Mouse (Mus musculus) heart, embryonic 11.5 days (tissue): Measurements from ENCODE around the gene Prpf38b. TPM values are rescaled to one million over a fixed set of nuclear protein-coding genes. Genes with fewer than 3 reads are reported as not detected.

Experiments
- ATAC-seq: fragments of 200-750 bp; cut with Nextera tagmentation; replicated peaks from 2 replicates; pipeline ENCODE4 v1.8.0; 2017; ENCODE audit warnings: moderate library complexity; ENCODE audit not compliant: insufficient number of reproducible peaks, low FRiP score, low TSS enrichment
- H3K27ac ChIP-seq: fragments of 300-500 bp; sonication (generic); 2 replicates; pipeline ENCODE4 v1.5.1; 2014; ENCODE audit warnings: mild to moderate bottlenecking, low read depth, low read length
- H3K27me3 ChIP-seq: fragments of 300-500 bp; sonication (generic); 2 replicates; pipeline ENCODE4 v1.6.1; 2014; ENCODE audit warnings: mild to moderate bottlenecking, low read length, mixed read lengths; ENCODE audit not compliant: control insufficient read depth, insufficient read depth
- H3K36me3 ChIP-seq: fragments of 300-500 bp; sonication (generic); 2 replicates; pipeline ENCODE4 v1.6.1; 2014; ENCODE audit warnings: mild to moderate bottlenecking, low read length, moderate library complexity, mixed read lengths; ENCODE audit not compliant: control insufficient read depth, insufficient read depth
- H3K4me1 ChIP-seq: fragments of 300-500 bp; sonication (generic); 2 replicates; pipeline ENCODE4 v1.6.1; 2014; ENCODE audit warnings: low read length; ENCODE audit not compliant: control insufficient read depth, insufficient read depth
- H3K4me2 ChIP-seq: fragments of 300-500 bp; sonication (generic); 2 replicates; pipeline ENCODE4 v1.6.1; 2014; ENCODE audit warnings: mild to moderate bottlenecking, moderate library complexity
- H3K4me3 ChIP-seq: fragments of 300-500 bp; sonication (generic); 2 replicates; pipeline ENCODE4 v1.5.1; 2014; ENCODE audit warnings: low read depth, low read length
- H3K9ac ChIP-seq: fragments of 300-500 bp; sonication (generic); 2 replicates; pipeline ENCODE4 v1.6.1; 2014; ENCODE audit warnings: mild to moderate bottlenecking, low read depth, low read length, moderate library complexity
- H3K9me3 ChIP-seq: fragments of 300-500 bp; sonication (generic); replicated peaks from 2 replicates; pipeline ENCODE4 v1.6.1; 2016; ENCODE audit warnings: low read length; ENCODE audit not compliant: control insufficient read depth
- WGBS: fragments of 180-500 bp; shearing (Covaris S2); extraction: QIAGEN DNeasy Blood & Tissue Kit; methylation state at CpG from one replicate; pipeline ENCODE4 v1.1.7; 2014; ENCODE audit not compliant: insufficient replicate concordance; 5-methylcytosine and 5-hydroxymethylcytosine counted together
- polyA plus RNA-seq: library from polyadenylated mRNA; unstranded; fragments of >200 nt; fragmentation: Nextera tagmentation; extraction: Ambion mirVana; gene quantifications from 2 replicates; pipeline ENCODE4 v1.2.1, GENCODE M21; 2014

The Prpf38b gene
- polyA plus RNA-seq, 1 experiment from 2014 or later = 56.4 TPM

GRCm38 (mm10) chr3:108911081-108911547, 413 bp downstream of the Prpf38b start:
- under 1% methylated on average over 40 of the region's 44 CpGs for WGBS
- Histone ChIP-seq H3K36me3 (peaks cover 3% of the 10 kb centered on the region; the same call in 1 of the 2 replicates), H3K4me3 (peak overlapping the region; percentile 93), H3K9me3 (no peaks in the 10 kb centered on the region), H3K4me2 (peak overlapping the region; percentile 73), H3K27ac (peak overlapping the region; percentile 99), H3K27me3 (no peaks in the 10 kb centered on the region), H3K4me1 (no peaks in the 10 kb centered on the region), H3K9ac (peak overlapping the region; percentile 98)
- ATAC-seq = peak; percentile 82

- Histone ChIP-seq H3K36me3 (peaks cover 5% of the 10 kb centered on the region), H3K27me3 (no peaks in the 10 kb centered on the region), H3K27ac (peak overlapping the region; percentile 99), H3K9me3 (no peaks in the 10 kb centered on the region), H3K4me2 (peak overlapping the region; percentile 73), H3K9ac (peak overlapping the region; percentile 98), H3K4me1 (no peaks in the 10 kb centered on the region), H3K4me3 (peak overlapping the region; percentile 93)
- under 1% methylated on average over 32 of the region's 32 CpGs for WGBS
- no peak for ATAC-seq
Measured at GRCm38 (mm10) chr3:108910303-108911080, 1.0 kb downstream of the Prpf38b start.

- H3K9me3 ChIP-seq = no peaks in the 10 kb centered on the region
- 91% methylated on average over 6 of the region's 6 CpGs for WGBS
- H3K27me3 ChIP-seq = no peaks in the 10 kb centered on the region
- no peak overlapping the region for H3K4me2 ChIP-seq
- no peak for ATAC-seq
- H3K27ac ChIP-seq = no peak overlapping the region
- no peak overlapping the region for H3K4me3 ChIP-seq
- no peak overlapping the region for H3K9ac ChIP-seq
- H3K4me1 ChIP-seq = no peaks in the 10 kb centered on the region
- H3K36me3 ChIP-seq = peaks cover 33% of the 10 kb centered on the region
Measured at GRCm38 (mm10) chr3:108902934-108903333, 8.6 kb downstream of the Prpf38b start.

- Histone ChIP-seq H3K4me1 (no peaks in the 10 kb centered on the region), H3K4me3 (no peak overlapping the region), H3K4me2 (no peak overlapping the region), H3K9me3 (no peaks in the 10 kb centered on the region), H3K36me3 (peaks cover 31% of the 10 kb centered on the region), H3K27ac (no peak overlapping the region), H3K27me3 (no peaks in the 10 kb centered on the region), H3K9ac (no peak overlapping the region)
- 49% methylated on average over 2 of the region's 2 CpGs for WGBS
- no peak for ATAC-seq
Measured at GRCm38 (mm10) chr3:108902038-108902437, 9.5 kb downstream of the Prpf38b start.

- no peaks in the 10 kb centered on the region for H3K9me3 ChIP-seq
- no peak overlapping the region for H3K27ac ChIP-seq
- H3K4me1 ChIP-seq = no peaks in the 10 kb centered on the region
- 74% methylated on average over 5 of the region's 5 CpGs for WGBS
- H3K9ac ChIP-seq = no peak overlapping the region
- no peak overlapping the region for H3K4me2 ChIP-seq
- peaks cover 29% of the 10 kb centered on the region for H3K36me3 ChIP-seq
- no peak for ATAC-seq
- no peak overlapping the region for H3K4me3 ChIP-seq
- no peaks in the 10 kb centered on the region for H3K27me3 ChIP-seq
Measured at GRCm38 (mm10) chr3:108900681-108901080, 10.8 kb downstream of the Prpf38b start.

- no peaks in the 10 kb centered on the region for H3K9me3 ChIP-seq
- H3K36me3 ChIP-seq = peaks cover 26% of the 10 kb centered on the region
- 80% methylated on average over 3 of the region's 3 CpGs for WGBS
- no peak overlapping the region for H3K27ac ChIP-seq
- ATAC-seq = no peak
- no peak overlapping the region for H3K4me3 ChIP-seq
- no peaks in the 10 kb centered on the region for H3K4me1 ChIP-seq
- no peak overlapping the region for H3K4me2 ChIP-seq
- H3K9ac ChIP-seq = no peak overlapping the region
- H3K27me3 ChIP-seq = no peaks in the 10 kb centered on the region
Measured at GRCm38 (mm10) chr3:108900147-108900546, 11.4 kb downstream of the Prpf38b start.

- Histone ChIP-seq H3K4me1 (no peaks in the 10 kb centered on the region), H3K4me2 (no peak overlapping the region), H3K36me3 (peaks cover 13% of the 10 kb centered on the region), H3K9me3 (no peaks in the 10 kb centered on the region), H3K4me3 (no peak overlapping the region), H3K27ac (no peak overlapping the region), H3K9ac (no peak overlapping the region), H3K27me3 (no peaks in the 10 kb centered on the region)
- WGBS = 92% methylated on average over 4 of the region's 4 CpGs
- ATAC-seq = no peak
Measured at GRCm38 (mm10) chr3:108898640-108899039, 12.9 kb downstream of the Prpf38b start.

GRCm38 (mm10) chr3:108892914-108893313, 18.6 kb downstream of the Prpf38b start:
- H3K4me1 ChIP-seq = no peaks in the 10 kb centered on the region
- no peak overlapping the region for H3K4me3 ChIP-seq
- 67% methylated on average over 4 of the region's 4 CpGs for WGBS
- H3K9ac ChIP-seq = no peak overlapping the region
- no peak for ATAC-seq
- H3K27ac ChIP-seq = no peak overlapping the region
- H3K36me3 ChIP-seq = no peaks in the 10 kb centered on the region
- no peak overlapping the region for H3K4me2 ChIP-seq
- H3K27me3 ChIP-seq = no peaks in the 10 kb centered on the region
- no peaks in the 10 kb centered on the region for H3K9me3 ChIP-seq

- Histone ChIP-seq H3K27me3 (no peaks in the 10 kb centered on the region), H3K36me3 (no peaks in the 10 kb centered on the region), H3K27ac (no peak overlapping the region), H3K4me3 (no peak overlapping the region), H3K9me3 (no peaks in the 10 kb centered on the region), H3K4me1 (peaks cover under 1% of the 10 kb centered on the region; the same call in 1 of the 2 replicates), H3K4me2 (no peak overlapping the region), H3K9ac (no peak overlapping the region)
- no peak for ATAC-seq
- 79% methylated on average over 1 of the region's 1 CpGs for WGBS
Measured at GRCm38 (mm10) chr3:108892080-108892479, 19.4 kb downstream of the Prpf38b start.
